Mouse (Mus musculus): ENCODE measurements around the gene Vps39. TPM values are rescaled to one million over a fixed set of nuclear protein-coding genes. Genes with fewer than 3 reads are reported as not detected.

The Vps39 gene
- total and polyA plus RNA-seq, 3 experiments = 21.3 to 41.8 (median 33.7) TPM

DNA sequence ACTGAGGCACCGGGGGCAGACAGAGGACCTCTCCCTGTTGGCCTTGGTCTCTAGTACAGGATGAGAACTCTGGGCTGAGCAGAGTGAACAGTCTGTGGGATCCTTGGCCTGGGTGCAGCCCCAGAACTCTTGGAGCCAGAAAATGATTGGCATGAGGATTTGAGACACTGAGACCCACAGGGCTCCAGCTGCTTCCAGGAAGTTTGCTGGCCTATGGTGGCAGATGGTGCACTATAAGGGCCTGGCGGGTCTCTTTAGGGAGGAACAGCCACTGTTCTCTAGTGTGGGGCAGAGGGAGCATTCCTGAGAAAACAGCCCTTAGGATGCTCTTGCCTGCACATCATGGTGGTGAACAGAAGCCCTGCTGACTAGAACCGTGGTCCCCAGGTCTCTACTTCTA, 64.5 kb downstream of the Vps39 start:
- Histone ChIP-seq H3K9ac (ENCODE audit: insufficient read depth, low read depth) (no peak overlapping the region), H3K9me3 (replicated peaks; ENCODE audit: low read length) (no peaks in the 10 kb centered on the region), H3K4me1 (ENCODE audit: control insufficient read depth in 1 of 2, insufficient read depth in 2 of 2) (peaks cover 0 to 3% of the 10 kb centered on the region in 2 experiments; a peak in 1 of 4 replicates), H3K36me3 (replicated peaks in 1 of 2; ENCODE audit: control insufficient read depth in 1 of 2, insufficient read depth in 1 of 2, low read length in 1 of 2) (no peaks in the 10 kb centered on the region), H3K79me2 (replicated peaks; ENCODE audit: control insufficient read depth, extremely low read depth, insufficient read depth, poor library complexity, severe bottlenecking) (no peaks in the 10 kb centered on the region), H3K27ac (ENCODE audit: insufficient read depth, low read depth) (no peak overlapping the region), H3K4me2 (ENCODE audit: insufficient read depth, low read depth, poor library complexity, severe bottlenecking) (no peak overlapping the region), H3K27me3 (replicated peaks) (peaks cover 3% of the 10 kb centered on the region), H3K4me3 (replicated peaks in 1 of 3; ENCODE audit: low read depth in 2 of 3, low read length in 2 of 3, poor library complexity in 1 of 3) (no peak overlapping the region)
- TF ChIP-seq RCOR1 (conservative IDR thresholded peaks at IDR 0.05; ENCODE audit: low read depth, low read length) (no peak), USF2 (conservative IDR thresholded peaks at IDR 0.05; ENCODE audit: low read depth, low read length) (no peak), RAD21 (IDR thresholded peaks at IDR 0.05; ENCODE audit: low read depth, low read length) (no peak), IRF4 (IDR thresholded peaks at IDR 0.05; ENCODE audit: low read depth, low read length) (no peak), ZC3H11A (IDR thresholded peaks at IDR 0.05; ENCODE audit: low read depth, low read length) (no peak), UBTF (IDR thresholded peaks at IDR 0.05; ENCODE audit: low read depth, low read length) (no peak), ZMIZ1 (IDR thresholded peaks at IDR 0.05; ENCODE audit: low read depth, low read length) (no peak), MEF2A (IDR thresholded peaks at IDR 0.05; ENCODE audit: borderline replicate concordance, low read depth, low read length) (no peak), PAX5 (IDR thresholded peaks at IDR 0.05; ENCODE audit: low read length) (no peak), SIN3A (IDR thresholded peaks at IDR 0.05; ENCODE audit: low read length) (no peak), ZKSCAN1 (IDR thresholded peaks at IDR 0.05; ENCODE audit: borderline replicate concordance, low read depth, low read length) (no peak), NRF1 (IDR thresholded peaks at IDR 0.05; ENCODE audit: low read depth, low read length) (no peak), ELF1 (IDR thresholded peaks at IDR 0.05; ENCODE audit: low read depth, low read length) (no peak), TCF12 (IDR thresholded peaks at IDR 0.05; ENCODE audit: low read depth, low read length) (no peak), CHD1 (IDR thresholded peaks at IDR 0.05; ENCODE audit: low read depth, low read length) (no peak)
- dilution Hi-C loops (cut with MboI; ENCODE audit: extremely low pct_ligation_motif_present, extremely low pct_unique_long_range_greater_than_20kb, low sequenced_read_pairs) = no loop called here
- no peak for DNase-seq (ENCODE audit: extremely low read depth)
- in situ Hi-C loops (cut with MboI; ENCODE audit: low pct_ligation_motif_present, low pct_unique_long_range_greater_than_20kb, low sequenced_read_pairs) = loop anchor here (25.0 kb wide), 1 partner anchor 201 kb away; no protein-coding TSS in a partner anchor

DNA sequence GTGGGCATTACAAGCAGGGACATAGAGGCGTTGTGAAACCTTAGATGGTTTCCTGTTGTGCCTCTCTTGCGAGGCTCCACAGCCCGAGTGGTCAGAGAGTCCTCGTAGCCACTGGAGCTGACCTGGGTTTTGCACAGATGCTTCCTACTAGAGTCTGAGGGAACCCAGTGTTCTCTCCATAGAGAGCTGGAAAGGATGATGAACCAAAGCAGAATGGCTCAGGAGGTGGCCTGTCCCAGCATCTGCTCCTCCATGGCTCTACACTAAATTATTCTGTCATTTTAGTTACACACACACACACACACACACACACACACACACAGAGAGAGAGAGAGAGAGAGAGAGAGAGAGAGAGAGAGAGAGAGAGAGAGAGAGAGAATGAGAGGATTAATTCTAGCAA, 67.3 kb downstream of the Vps39 start:
- DNase-seq (ENCODE audit: extremely low read depth) = no peak
- no peaks in the 10 kb centered on the region for H3K36me3 ChIP-seq (replicated peaks in 1 of 2; ENCODE audit: control insufficient read depth in 1 of 2, insufficient read depth in 1 of 2, low read length in 1 of 2)
- no peak overlapping the region for H3K4me2 ChIP-seq (ENCODE audit: insufficient read depth, low read depth, poor library complexity, severe bottlenecking)
- H3K4me1 ChIP-seq (ENCODE audit: control insufficient read depth in 1 of 2, insufficient read depth in 2 of 2) = no peaks in the 10 kb centered on the region
- peaks cover 3% of the 10 kb centered on the region for H3K27me3 ChIP-seq (replicated peaks)
- H3K27ac ChIP-seq (ENCODE audit: insufficient read depth, low read depth) = no peak overlapping the region
- H3K9me3 ChIP-seq (replicated peaks; ENCODE audit: low read length) = no peaks in the 10 kb centered on the region
- no peak overlapping the region for H3K9ac ChIP-seq (ENCODE audit: insufficient read depth, low read depth)
- in situ Hi-C loops (cut with MboI; ENCODE audit: low pct_ligation_motif_present, low pct_unique_long_range_greater_than_20kb, low sequenced_read_pairs) = loop anchor here (25.0 kb wide), 1 partner anchor 198 kb away; no protein-coding TSS in a partner anchor
- no peaks in the 10 kb centered on the region for H3K79me2 ChIP-seq (replicated peaks; ENCODE audit: control insufficient read depth, extremely low read depth, insufficient read depth, poor library complexity, severe bottlenecking)
- H3K4me3 ChIP-seq (replicated peaks in 1 of 3; ENCODE audit: low read depth in 2 of 3, low read length in 2 of 3, poor library complexity in 1 of 3) = no peak overlapping the region
- dilution Hi-C loops (cut with MboI; ENCODE audit: extremely low pct_ligation_motif_present, extremely low pct_unique_long_range_greater_than_20kb, low sequenced_read_pairs) = no loop called here
- no peak for TF ChIP-seq ELF1 (IDR thresholded peaks at IDR 0.05; ENCODE audit: low read depth, low read length)

All from CH12.LX (cell line).